Mouse (Mus musculus): ENCODE measurements around the gene Arhgap24.

Gene Arhgap24

DNA sequence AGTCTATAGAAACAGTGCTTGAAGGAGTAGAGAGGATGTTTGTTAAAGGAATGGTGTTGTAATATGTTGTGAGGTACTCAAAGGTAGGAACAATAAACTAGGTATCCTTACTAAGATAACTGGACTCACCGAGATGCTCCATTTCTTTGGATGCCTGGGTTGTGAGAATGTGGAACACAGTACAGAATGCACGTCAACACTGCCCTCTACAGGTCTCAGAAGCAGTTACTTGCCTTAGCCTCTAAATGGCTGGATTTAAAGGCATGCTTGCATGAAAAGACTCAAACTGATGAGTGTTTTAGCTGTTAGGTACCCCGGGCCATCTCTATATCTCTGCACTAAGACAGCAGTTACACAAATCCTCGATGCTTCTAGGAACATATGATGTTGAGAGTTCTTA, 211.3 kb downstream of the Arhgap24 start:
- DNase-seq = peak; percentile 80

DNA sequence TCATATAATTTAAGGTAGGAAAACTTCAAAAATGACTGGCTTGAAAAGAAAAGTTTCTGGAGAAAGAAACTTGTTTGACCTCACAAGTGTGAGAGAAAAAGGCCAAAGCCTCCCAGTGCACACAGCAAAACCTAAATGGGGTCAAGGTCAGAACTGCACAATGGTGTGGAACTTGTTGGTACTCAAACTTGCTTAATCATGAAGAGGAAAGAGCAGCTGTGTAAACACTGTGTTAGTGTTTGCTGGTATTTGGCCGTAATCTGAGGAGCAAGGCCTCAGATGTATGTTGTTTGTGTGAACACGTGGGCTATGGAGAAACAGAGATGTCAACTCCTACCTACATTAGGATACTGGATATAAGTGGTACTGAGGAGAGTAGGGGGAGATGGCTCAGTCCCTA, 212.0 kb downstream of the Arhgap24 start:
- DNase-seq = no peak

DNA sequence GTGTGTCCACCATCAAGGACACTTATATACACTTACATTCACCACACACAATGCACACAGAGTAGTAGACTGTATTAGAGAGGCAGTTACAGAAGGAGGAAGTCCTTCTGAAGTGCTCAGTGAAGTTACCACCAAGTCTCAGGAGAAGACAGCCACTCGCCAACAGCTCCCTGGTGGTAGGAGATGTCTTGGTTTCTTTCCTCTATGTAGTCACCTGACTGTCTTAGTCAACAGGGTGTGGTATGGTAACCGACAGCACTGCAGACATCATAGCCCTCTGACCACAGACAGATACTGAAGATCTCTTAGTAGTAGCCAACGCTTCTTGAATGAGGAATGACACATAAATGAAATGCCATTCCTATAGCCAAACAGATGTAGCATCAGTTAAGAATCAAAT, 212.7 kb downstream of the Arhgap24 start:
- DNase-seq = no peak

DNA sequence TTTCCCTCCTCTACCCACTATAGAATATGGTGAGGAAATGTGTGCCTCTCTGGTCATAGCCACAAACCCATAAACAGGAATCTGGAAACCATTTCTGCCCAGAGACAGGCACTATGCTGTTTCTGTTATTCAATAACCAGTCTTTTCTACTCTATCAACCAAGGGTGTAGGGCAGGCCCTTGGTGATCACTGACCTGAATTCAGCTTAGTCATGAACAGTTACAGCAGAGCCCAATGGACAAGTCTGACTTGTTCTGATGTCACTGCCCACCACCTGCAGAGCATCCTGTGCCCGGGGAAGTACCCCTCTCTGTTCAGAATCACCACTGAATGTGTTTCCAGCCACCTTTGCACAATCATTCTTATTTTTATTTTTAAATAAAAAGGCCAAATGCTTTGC, 216.6 kb downstream of the Arhgap24 start:
- DNase-seq = peak; percentile 53

DNA sequence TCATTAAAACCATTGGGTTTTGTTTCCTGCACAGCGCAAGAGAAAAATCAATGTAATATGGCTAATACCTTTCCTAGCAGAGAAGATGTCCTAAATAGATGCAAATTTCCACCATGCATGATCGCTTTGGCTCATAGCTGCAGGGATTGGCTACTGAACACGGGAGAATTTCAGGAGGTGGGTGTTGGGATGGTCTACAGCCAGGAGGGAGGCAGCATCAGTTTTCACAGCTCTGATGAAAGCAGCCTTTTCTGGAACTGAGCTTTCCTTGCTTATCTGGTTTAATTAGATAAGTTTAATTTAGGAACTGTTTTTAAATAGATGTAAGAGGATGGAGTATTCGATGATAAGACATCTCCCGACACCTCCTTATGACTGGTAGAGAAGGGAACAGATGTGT, 217.2 kb downstream of the Arhgap24 start:
- DNase-seq = no peak

DNA sequence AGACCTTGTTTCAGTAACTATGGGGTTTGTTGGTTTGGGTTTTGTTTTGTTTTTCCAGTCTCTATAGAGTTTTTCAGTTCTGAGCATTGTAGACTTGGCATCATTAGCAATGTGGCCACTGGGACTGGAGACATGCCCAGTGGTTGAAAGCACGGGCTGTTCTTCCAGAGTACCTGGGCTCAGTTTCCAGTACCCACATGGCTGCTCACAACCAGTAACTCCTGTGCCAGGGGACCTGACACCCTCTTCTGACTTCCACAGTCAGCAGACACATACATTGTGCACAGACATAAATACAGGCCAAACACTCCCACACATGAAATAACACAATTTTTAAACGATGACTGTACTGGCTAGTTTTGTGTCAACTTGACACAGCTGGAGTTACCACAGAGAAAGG, 217.7 kb downstream of the Arhgap24 start:
- no peak for DNase-seq

DNA sequence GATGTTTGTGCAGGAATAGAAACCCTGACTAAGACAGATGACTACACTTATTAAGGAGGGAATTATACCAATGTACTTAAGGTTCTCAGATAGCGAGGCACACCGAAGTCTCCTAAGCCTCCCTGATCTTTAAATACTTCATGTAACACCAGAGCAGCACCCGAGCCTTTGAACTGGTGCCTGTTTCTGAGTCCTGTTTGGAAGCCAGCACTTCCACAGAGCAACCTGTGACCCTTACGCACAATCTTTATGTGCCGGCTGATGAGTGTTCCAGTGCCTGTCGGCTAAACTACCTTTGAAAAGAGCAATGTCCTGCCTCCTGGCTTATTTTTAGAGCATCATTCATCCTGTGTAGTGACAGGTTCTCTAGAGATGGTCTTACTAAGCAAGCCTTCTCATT, 221.4 kb downstream of the Arhgap24 start:
- DNase-seq = no peak

DNA sequence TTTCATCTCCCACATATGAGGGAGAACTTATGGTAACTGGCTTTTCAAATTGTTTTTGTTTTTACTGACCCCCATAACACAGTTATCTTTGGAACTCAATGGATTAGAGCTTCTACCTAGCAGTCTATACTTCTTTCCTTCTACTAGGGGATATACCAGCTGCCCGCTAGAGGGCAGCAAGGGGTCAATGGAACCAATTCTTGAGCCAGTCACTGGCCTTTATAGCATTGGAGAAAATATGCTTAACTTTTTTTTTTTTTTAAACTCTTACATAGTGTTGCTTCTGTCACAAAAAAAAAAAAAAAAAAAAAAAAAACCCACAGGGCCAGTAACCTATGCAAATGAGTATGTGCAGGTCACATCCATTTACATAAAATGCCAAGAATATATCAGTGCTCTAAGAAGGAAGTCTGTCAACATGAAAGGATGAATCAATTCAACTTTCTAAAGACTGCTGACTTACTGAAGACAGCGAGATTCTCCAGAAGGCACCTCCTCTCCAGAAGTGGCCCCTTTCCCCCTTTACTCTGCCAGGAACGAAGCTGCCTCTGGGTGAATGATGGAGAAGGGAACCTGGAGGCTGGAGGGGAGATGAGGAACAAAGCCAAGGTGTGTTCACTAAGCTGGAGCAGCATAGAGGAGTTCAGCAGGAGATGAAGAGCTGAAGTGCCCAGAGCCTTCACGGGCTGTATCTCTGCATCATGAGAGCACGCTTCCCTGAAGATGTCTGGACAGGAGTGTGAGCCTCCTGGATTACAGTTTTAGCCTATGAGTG, 222.3 kb downstream of the Arhgap24 start:
- peak; percentile 92 for DNase-seq

DNA sequence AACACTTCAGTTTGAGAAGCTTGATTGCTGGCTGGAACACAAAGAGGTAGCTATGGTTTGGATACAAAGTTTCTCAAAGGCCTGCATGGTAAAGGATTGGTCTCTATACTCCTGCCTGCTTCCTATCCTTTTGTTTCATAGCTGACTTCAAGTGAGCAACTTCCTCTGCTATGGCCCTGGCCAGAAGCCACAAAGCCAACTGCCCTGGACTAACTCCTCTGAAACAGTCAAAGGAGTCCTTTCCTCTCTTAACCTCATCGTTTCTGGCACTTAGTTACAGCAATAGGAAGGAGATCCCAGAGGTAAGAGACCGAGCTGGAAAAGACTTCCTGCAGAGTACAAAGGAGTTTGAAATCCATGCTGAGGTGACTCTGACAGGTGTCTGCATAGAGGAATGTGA, 224.0 kb downstream of the Arhgap24 start:
- DNase-seq = peak; percentile 64

DNA sequence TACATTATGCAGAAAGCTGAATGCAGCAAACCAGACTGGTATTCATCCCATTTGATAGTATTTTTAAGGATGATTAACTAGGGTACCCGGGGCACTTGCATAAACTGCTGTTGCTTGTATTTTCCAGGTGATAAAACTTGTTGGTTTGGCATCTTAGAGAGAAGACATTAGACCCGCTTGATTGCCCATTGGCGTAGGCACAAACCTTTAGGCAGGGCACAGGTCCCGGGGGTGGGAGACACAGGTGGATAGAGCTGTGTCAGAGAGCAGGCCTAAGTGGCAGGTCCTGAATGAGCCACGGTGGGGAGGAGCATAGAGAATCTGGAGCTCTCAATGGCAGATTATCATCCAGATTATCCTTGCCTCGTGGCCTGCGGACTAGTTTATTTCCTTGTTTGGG, 229.1 kb downstream of the Arhgap24 start:
- DNase-seq = peak; percentile 76

DNA sequence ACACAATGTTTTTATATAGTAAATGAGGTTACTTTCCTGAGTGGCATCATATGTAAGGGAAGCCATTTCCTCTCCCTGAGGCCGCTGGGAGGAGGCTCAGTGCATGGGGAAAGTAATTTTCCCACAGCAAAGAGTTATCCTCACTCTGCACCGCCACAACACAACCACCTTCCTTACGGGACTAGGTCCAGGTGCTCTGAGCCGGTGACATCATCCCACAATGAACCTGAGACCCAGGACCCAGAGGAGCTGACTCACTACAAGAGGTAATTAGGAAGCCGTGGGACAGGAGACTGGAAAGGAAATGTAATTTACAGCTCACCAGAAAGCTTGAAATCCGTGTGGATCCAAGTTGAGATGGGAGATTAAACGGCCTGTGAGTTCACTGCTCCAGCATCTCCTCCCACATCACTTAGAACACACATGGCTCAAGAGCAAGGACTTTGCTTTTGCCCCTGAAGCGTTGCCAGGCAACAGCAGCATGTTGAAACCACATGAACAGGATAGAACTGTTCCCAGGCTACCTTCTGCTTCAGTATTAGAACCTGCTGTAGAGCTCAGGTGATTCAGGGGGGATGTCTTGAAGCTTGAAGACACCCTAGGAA, 238.3 kb downstream of the Arhgap24 start:
- peak; percentile 54 for DNase-seq

DNA sequence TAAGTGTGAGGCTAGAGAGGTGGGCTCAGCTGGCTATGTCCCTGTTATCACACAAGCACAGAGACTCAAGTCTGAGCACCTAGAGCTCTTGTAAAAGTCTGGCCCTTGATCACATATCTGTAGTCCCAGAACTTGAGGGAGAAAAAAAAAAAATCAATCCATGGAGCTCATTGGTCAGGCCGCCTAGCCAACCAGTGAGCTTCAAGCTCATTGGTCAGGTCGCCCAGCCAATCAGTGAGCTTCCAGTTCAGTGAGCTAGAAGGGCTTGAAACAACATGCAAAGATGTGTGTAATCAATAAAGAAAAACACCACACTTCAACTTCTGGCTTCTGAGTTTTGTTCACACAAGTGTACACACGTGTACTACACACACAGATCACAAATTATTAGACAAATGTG, 242.4 kb downstream of the Arhgap24 start:
- DNase-seq = no peak

DNA sequence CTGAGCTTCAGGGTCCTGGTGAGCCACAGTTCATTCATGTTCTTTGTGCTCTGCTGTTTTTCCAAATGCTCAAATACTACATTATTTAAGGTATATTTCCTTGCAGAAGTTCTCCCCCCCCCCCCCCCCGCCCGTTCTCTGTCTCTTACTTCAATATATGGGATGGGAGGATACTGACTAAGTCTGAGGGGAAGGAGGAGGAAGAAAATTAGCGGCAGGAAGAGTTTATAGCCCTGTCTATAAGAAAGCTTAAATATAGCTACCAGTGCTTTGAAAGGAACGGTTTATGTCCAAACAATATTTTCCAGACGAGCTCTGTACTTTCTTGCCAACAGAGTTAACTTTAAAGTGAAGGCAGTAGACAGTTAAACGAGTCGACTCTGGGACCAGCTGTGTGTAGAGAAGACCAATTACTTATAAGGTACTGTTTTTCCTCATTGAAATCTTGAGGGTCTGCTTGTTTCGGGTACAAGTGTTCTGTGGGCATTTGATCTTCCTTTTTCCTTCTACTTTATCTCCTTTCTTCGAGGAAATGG, 243.7 kb downstream of the Arhgap24 start:
- DNase-seq = no peak

DNA sequence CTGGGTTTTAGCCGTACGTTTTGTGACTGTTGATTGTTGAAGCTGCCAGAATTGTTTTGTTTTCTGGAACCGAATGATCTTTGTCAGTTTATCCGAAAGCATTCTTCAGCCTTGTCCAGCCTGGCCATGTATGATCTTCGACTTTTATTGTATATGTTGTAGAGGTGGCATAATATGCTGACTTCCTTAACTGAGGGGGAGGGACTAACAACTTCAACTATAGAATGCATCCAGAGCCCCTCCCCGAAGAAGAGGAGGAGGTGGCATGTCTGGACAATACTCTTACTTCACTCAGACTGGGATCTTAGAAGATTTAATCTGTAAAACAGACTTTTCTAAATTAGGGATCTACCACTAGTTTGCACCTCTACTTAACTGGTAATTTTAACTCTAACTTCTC, 244.2 kb downstream of the Arhgap24 start:
- DNase-seq = no peak

DNA sequence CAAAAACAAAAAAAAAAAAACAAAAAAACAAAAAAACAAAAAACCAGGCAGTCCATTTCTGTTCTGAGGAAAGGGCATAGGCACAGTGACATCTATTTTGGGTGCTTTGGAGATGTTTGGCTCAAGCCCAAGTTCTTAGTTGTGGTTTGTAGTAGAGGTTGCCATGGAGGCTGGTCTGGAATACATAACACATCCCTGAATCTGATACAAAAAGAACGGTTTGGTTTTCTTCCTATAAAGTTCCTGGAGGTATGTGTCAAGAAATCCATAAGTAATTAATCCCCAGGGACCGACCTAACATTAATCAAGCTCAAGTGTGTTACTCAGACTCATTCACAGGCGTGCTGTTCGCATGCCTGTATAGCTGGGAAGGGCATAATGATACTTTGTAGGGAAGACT, 245.8 kb downstream of the Arhgap24 start:
- DNase-seq = no peak

DNA sequence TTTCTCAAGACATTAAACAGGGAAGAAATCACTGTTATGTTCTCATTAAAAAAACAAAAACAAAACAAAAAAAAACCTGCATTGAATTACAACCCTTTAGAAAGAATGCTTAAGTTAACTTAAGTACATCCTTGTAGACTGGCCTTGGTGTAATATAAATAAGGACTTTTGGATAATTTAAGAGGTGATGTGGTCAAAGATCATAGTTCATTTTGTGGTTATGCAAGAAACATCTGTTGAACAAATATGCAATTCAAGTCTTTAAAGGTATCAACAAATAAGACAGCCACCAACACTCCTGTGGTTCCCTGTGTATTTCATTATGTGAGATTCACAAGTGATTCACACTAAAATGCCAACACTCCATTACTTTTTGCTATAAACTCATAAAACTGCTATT, 247.3 kb downstream of the Arhgap24 start:
- no peak for DNase-seq

DNA sequence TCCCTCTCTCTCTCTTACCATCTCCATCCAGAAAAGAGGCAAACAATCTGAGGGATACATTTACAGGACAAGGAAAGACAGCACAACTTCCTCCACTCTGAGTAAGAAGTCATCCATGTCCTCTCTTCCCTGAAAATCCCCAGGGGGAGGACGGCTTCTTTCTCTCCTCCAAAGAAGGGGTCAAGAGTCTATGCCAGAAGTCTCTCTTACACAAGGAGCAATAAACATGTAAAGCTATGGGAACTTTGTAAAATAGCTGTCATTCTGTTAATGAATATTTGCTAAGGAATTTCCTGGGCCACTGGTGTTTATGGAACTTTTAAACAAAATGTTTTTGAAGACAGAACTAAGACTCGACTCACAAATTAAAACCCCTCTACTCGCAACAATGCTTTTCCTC, 248.3 kb downstream of the Arhgap24 start:
- DNase-seq = peak; percentile 70

DNA sequence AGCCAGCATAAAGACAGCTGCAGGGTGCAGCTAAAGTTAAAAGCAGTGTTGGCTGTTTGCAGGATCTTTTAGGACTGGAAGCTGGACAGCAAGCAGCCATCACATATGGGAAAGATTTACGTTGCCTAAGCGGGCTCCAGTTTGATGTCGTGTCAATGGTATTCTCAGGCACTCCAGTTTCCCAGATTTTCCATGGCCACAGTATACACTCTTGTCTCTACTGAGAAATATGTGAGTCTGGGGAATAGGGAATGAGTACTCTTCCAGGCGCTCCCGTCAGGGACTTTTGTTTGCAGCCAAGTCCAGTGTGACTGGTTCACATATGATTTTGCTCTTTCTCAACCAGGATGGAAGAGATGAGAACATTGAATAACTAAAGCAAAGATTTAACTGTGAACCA, 254.9 kb downstream of the Arhgap24 start:
- peak; percentile 31 for DNase-seq

DNA sequence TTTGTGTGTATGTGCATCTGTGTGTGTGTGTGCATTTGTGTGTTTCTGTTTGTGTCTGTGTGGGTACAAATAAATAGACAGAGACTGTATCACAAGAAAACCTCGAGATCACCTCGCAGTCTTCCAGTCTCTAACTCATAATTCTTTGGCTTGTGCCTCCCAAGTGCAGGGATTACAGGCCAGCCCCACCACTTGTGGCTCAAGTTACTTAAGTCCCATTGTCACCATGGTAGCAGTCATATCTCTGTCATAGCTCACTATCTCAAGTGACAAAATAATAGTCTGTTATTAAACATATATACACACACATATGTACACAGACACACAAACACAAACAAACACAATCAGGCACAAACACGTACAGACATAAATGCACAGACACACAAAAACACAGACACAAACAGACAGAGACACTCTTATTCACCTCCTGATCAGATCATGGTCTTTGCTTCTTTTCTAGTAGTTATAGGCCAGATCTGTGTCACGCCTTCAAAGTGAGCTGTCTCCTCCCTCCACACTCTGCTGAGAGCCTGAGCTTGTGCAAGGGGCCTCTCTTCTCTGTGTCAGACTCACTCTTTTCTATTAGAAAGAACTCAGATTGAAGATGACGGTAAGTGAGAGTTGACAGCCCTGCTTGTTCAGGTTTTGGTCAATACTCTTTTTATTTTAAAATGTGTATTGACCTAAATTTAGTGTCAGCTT, 261.5 kb downstream of the Arhgap24 start:
- DNase-seq = no peak

DNA sequence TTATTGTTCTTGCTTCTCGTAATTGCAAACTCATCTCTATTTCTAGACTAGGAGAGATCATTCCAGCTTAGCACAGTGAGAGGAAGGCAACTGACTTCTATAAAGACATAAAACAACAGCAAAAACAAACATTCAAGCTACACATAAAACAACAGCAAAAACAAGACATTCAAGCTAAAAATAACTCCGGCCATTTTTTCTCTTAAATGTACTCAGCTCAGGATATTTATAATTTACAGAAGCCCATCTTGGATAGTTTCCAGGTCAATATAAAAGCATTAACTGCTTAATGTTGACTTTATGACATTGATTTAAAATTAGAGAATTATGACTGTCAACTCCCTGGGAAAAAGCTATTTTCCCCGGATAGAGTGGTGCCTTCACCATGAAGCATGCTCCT, 262.2 kb downstream of the Arhgap24 start:
- no peak for DNase-seq

DNA sequence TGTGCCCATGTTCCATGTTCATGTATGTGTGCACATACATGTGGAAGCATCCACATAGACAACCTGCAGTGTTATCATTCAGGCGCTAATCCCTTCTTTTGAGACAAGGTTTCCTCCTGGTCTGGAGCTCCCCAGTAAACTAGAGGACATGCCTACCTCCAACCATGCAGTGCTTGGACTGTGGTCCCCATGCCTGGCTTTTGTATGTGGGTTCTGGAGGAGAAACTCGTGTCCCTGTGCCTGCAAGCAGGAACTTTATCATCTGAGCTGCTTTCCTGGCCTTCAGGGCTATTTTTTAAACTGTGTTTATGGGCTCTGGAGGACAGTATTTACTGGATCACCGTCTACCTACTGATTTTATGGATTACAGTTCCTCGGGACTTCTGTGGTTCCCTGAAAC, 262.9 kb downstream of the Arhgap24 start:
- no peak for DNase-seq

DNA sequence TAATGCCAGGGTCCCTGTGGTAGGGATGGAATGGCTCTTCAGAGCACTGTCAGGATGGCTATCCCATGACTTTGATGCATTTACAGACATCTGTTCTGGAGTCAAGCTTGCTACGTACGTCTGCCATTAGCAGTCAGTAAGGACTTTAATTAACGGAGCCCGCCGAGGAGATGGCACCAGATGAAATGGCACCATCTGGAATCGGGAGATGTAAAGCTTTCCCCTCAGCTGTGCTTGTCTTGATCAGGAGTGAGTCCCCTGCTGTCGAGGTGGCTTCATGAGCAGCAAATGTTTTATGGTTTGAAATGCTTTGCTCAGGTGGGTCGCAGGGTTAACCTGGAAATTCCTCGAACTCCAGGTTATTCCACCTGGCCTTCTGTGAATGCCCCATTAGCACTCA, 267.0 kb downstream of the Arhgap24 start:
- no peak for DNase-seq

DNA sequence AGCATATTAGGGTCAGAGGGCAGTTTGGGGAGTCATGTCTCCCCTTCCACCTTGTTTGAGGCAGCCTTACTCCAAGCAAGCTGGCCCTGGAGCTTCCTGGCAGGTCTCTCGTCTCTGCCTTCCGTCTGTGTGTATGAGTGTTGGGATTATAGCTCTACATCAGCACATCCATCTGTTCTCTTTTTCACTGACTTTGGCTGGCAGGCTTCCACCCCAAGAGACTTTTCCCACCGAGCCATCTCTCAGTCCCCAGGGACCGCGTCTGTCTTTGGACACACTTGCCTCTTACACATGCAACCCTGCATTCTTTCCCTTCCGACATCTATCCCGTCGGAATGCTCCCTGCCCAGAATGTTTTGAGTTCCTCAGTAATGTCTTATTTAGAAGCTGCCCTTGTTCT, 267.8 kb downstream of the Arhgap24 start:
- DNase-seq = peak; percentile 81

DNA sequence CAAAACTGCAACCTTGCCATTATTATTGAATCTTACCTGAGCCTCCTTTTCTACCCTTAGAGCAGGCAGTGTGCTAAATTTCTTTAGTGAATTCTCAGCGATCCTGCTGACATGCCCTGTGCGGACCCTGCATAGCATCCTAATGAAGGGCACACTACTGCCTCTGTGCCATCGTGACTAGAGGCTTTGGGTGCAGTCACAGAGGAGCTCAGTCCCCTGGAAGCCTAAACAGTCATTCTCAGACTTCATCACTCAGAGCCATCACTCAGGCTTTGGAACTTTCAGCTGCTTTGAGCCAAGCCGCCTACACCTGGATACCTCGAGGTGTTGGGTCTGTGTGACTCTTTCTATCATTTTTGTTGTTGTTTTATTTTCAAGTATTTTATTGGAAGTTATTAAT, 269.5 kb downstream of the Arhgap24 start:
- DNase-seq = no peak

Measured in kidney, postnatal 10 days (tissue).